Mouse (Mus musculus): ENCODE measurements at regions not wholly inside any gene's neighbourhood (a gene's known extent, or its start where the extent isn't known, plus 50 kb on each side); places are given as distances from the start of the nearest gene placed in this dataset.

GRCm38 (mm10) chr15:70034976-70035375 is 3534.3 kb upstream of the Lrrc6 start:
- Histone ChIP-seq H3K4me3 (ENCODE audit: low read depth, low read length) (no peak overlapping the region), H3K27ac (ENCODE audit: low read depth, low read length) (no peak overlapping the region), H3K36me3 (ENCODE audit: insufficient read depth) (no peaks in the 10 kb centered on the region), H3K4me2 (ENCODE audit: low read depth) (no peak overlapping the region), H3K4me1 (ENCODE audit: insufficient read depth) (no peaks in the 10 kb centered on the region), H3K27me3 (ENCODE audit: insufficient read depth, low read length) (no peaks in the 10 kb centered on the region), H3K9me3 (ENCODE audit: low read length) (no peaks in the 10 kb centered on the region), H3K9ac (no peak overlapping the region)
- TF ChIP-seq CTCF (IDR thresholded peaks at IDR 0.05; ENCODE audit: low read depth) = no peak
- peak; percentile 1 for DNase-seq
- WGBS = 59% methylated on average over 7 of the region's 7 CpGs
- no peak for ATAC-seq

- DNase-seq (no peak), ATAC-seq (no peak)
- no peaks in the 10 kb centered on the region for H3K36me3 ChIP-seq (ENCODE audit: insufficient read depth)
- no peaks in the 10 kb centered on the region for H3K4me1 ChIP-seq (ENCODE audit: insufficient read depth)
- no peaks in the 10 kb centered on the region for H3K9me3 ChIP-seq (ENCODE audit: low read length)
- no peak for TF ChIP-seq CTCF (IDR thresholded peaks at IDR 0.05; ENCODE audit: low read depth)
- no peak overlapping the region for H3K4me3 ChIP-seq (ENCODE audit: low read depth, low read length)
- no peaks in the 10 kb centered on the region for H3K27me3 ChIP-seq (ENCODE audit: insufficient read depth, low read length)
- H3K27ac ChIP-seq (ENCODE audit: low read depth, low read length) = no peak overlapping the region
- H3K9ac ChIP-seq = no peak overlapping the region
- no peak overlapping the region for H3K4me2 ChIP-seq (ENCODE audit: low read depth)
Measured at GRCm38 (mm10) chr15:70029468-70029867, 3528.8 kb upstream of the Lrrc6 start.

GRCm38 (mm10) chr15:70012792-70013191 is 3512.1 kb upstream of the Lrrc6 start:
- 70% methylated on average over 2 of the region's 2 CpGs for WGBS
- Histone ChIP-seq H3K36me3 (ENCODE audit: insufficient read depth) (no peaks in the 10 kb centered on the region), H3K27me3 (ENCODE audit: insufficient read depth, low read length) (no peaks in the 10 kb centered on the region), H3K27ac (ENCODE audit: low read depth, low read length) (no peak overlapping the region), H3K4me1 (ENCODE audit: insufficient read depth) (no peaks in the 10 kb centered on the region), H3K4me2 (ENCODE audit: low read depth) (no peak overlapping the region), H3K9me3 (ENCODE audit: low read length) (no peaks in the 10 kb centered on the region), H3K4me3 (ENCODE audit: low read depth, low read length) (no peak overlapping the region), H3K9ac (no peak overlapping the region)
- no peak for TF ChIP-seq CTCF (IDR thresholded peaks at IDR 0.05; ENCODE audit: low read depth)
- DNase-seq (peak; percentile 51), ATAC-seq (peak; percentile 38; the same call in 1 of the 2 replicates)

Data from forebrain, postnatal 0 days (tissue).